8 mouse cellular contexts compared by ENCODE assay signal in genomic region chr4:116220071-116220650, GRCm38 (mm10). TPM values are rescaled to one million over a fixed set of nuclear protein-coding genes. Genes with fewer than 3 reads are reported as not detected.
DNase-seq lines count a peak whose midpoint lies in the region; ATAC-seq and TF ChIP-seq lines count a peak whose summit lies in the region.

No protein-coding gene starts in this region.

- WGBS in lung, embryonic 14.5 days: 5% methylated on average over 6 of the region's 6 CpGs
- WGBS in midbrain, embryonic 12.5 days: 5% methylated on average over 6 of the region's 6 CpGs

- peak overlapping the region; percentile 100 for H3K27ac ChIP-seq in lung, embryonic 14.5 days (ENCODE audit: low read depth)
- peak overlapping the region; percentile 100 for H3K27ac ChIP-seq in midbrain, embryonic 12.5 days (replicated peaks)

- no peaks in the 10 kb centered on the region for H3K27me3 ChIP-seq in lung, embryonic 14.5 days (ENCODE audit: insufficient read depth, low read length)
- no peaks in the 10 kb centered on the region for H3K27me3 ChIP-seq in midbrain, embryonic 12.5 days

- peak overlapping the region; percentile 68 for H3K4me2 ChIP-seq in lung, embryonic 14.5 days
- H3K4me2 ChIP-seq in midbrain, embryonic 12.5 days (replicated peaks): peak overlapping the region; percentile 73

- no peaks in the 10 kb centered on the region for H3K36me3 ChIP-seq in lung, embryonic 14.5 days (ENCODE audit: insufficient read depth)
- no peaks in the 10 kb centered on the region for H3K36me3 ChIP-seq in midbrain, embryonic 12.5 days

- DNase-seq in lung, embryonic 14.5 days: peak; percentile 53
- DNase-seq in lung, postnatal 25 days (ENCODE audit: low spot score): no peak
- DNase-seq in forelimb bud, embryonic 11.5 days (ENCODE audit: low read depth, low spot score): peak; percentile 42
- DNase-seq in kidney, adult 9 months: peak; percentile 19
- no peak for DNase-seq in layer of hippocampus, adult 18-20 months (ENCODE audit: low spot score in 2 of 2)
- no peak for DNase-seq in right cerebral cortex, adult 2 months (ENCODE audit: low spot score in 2 of 2)
- DNase-seq in right cerebral cortex, postnatal 25 days: no peak

- H3K4me3 ChIP-seq in lung, embryonic 14.5 days (ENCODE audit: low read depth, low read length): peak overlapping the region; percentile 62
- peak overlapping the region; percentile 75 for H3K4me3 ChIP-seq in midbrain, embryonic 12.5 days

- H3K9me3 ChIP-seq in lung, embryonic 14.5 days (ENCODE audit: low read depth, low read length): no peaks in the 10 kb centered on the region
- H3K9me3 ChIP-seq in midbrain, embryonic 12.5 days: no peaks in the 10 kb centered on the region

- TF ChIP-seq CTCF in lung, embryonic 14.5 days (IDR thresholded peaks at IDR 0.05; ENCODE audit: low read depth): no peak

- ATAC-seq in lung, embryonic 14.5 days (ENCODE audit: insufficient read depth): no peak
- no peak for ATAC-seq in midbrain, embryonic 12.5 days (ENCODE audit: low FRiP score, low read depth)

- peak overlapping the region; percentile 90 for H3K9ac ChIP-seq in lung, embryonic 14.5 days
- peak overlapping the region; percentile 74 for H3K9ac ChIP-seq in midbrain, embryonic 12.5 days (replicated peaks)

- 0 out of 2 replicates have a peak, but pooled peaks cover 7% of the 10 kb centered on the region for H3K4me1 ChIP-seq in lung, embryonic 14.5 days (ENCODE audit: insufficient read depth)
- peaks cover 10% of the 10 kb centered on the region for H3K4me1 ChIP-seq in midbrain, embryonic 12.5 days

RNA-seq across cellular contexts. Expression of gene Pik3r3, which starts 1.3 kb away (rescaled TPM):
- polyA plus RNA-seq in lung, embryonic 14.5 days (2014; fragmentation: Nextera tagmentation; extraction: Ambion mirVana): 26.4 and 28.7 TPM in 2 replicates
- 117 and 127 TPM in 2 replicates for polyA plus RNA-seq in midbrain, embryonic 12.5 days (2016; fragmentation: Nextera tagmentation; extraction: Ambion mirVana)
- total RNA-seq in layer of hippocampus, adult 18-20 months (2021): 10 to 100 TPM; 31.3 to 34.3 TPM

RNA-seq across cellular contexts. Expression of gene Gm49337, which starts 47.0 kb away (rescaled TPM):
- not detected in 2 replicates for polyA plus RNA-seq in lung, embryonic 14.5 days (2014; fragmentation: Nextera tagmentation; extraction: Ambion mirVana)
- polyA plus RNA-seq in midbrain, embryonic 12.5 days (2016; fragmentation: Nextera tagmentation; extraction: Ambion mirVana): 0.13 TPM in 1 of 2 replicates, not detected in the other
- total RNA-seq in layer of hippocampus, adult 18-20 months (2021): 1 to 10 TPM; 1.5 to 3.6 TPM

RNA-seq across cellular contexts. Expression of gene 1700042G07Rik, which starts 47.0 kb away (rescaled TPM):
- not detected in 2 replicates for polyA plus RNA-seq in lung, embryonic 14.5 days (2014; fragmentation: Nextera tagmentation; extraction: Ambion mirVana)
- polyA plus RNA-seq in midbrain, embryonic 12.5 days (2016; fragmentation: Nextera tagmentation; extraction: Ambion mirVana): not detected in 2 replicates
- total RNA-seq in layer of hippocampus, adult 18-20 months (2021): not detected

RNA-seq across cellular contexts. Expression of gene Tspan1, which starts 52.8 kb away (rescaled TPM):
- polyA plus RNA-seq in lung, embryonic 14.5 days (2014; fragmentation: Nextera tagmentation; extraction: Ambion mirVana): 7.0 and 7.5 TPM in 2 replicates
- polyA plus RNA-seq in midbrain, embryonic 12.5 days (2016; fragmentation: Nextera tagmentation; extraction: Ambion mirVana): 0.09 TPM in 1 of 2 replicates, not detected in the other
- total RNA-seq in layer of hippocampus, adult 18-20 months (2021): not detected

Comparison
In these comparisons a context has a peak if more than half of its experiments do, and no peak if none do; other contexts are left out.
1. DNase-seq: peak in lung, embryonic 14.5 days (single experiment), forelimb bud, embryonic 11.5 days (single experiment) and kidney, adult 9 months (single experiment); none in lung, postnatal 25 days (single experiment), layer of hippocampus, adult 18-20 months (0 of 2), right cerebral cortex, adult 2 months (0 of 2) and right cerebral cortex, postnatal 25 days (single experiment).